Mouse (Mus musculus) lung, embryonic 14.5 days (tissue): ENCODE measurements around the gene Fam178b. TPM values are rescaled to one million over a fixed set of nuclear protein-coding genes. Genes with fewer than 3 reads are reported as not detected.
A peak's percentile ranks its signal among the peaks of the same experiment; 100 is the strongest.
"Not testable (repeated sequence)": the region's sequence is repeated elsewhere in the genome, so short reads cannot be mapped to it uniquely, and the experiment has no call there.

ENCODE experiments used
- ATAC-seq: fragments of 200-750 bp; cut with Nextera tagmentation; 2 replicates; pipeline ENCODE4 v1.8.0; 2017; ENCODE audit warnings: mild to moderate bottlenecking, moderate TSS enrichment, moderate library complexity; ENCODE audit not compliant: insufficient read depth
- DNase-seq: peaks from one replicate; pipeline ENCODE4 v3.0.0-alpha.2; 2015
- H3K27ac ChIP-seq: fragments of 300-500 bp; sonication (generic); 2 replicates; pipeline ENCODE4 v1.5.1; 2014; ENCODE audit warnings: low read depth, mild to moderate bottlenecking, moderate library complexity
- H3K27me3 ChIP-seq: fragments of 300-500 bp; sonication (generic); 2 replicates; pipeline ENCODE4 v1.6.1; 2014; ENCODE audit warnings: low read length, control low read depth; ENCODE audit not compliant: insufficient read depth
- H3K36me3 ChIP-seq: fragments of 300-500 bp; sonication (generic); 2 replicates; pipeline ENCODE4 v1.6.1; 2014; ENCODE audit warnings: control low read depth; ENCODE audit not compliant: insufficient read depth
- H3K4me1 ChIP-seq: fragments of 300-500 bp; sonication (generic); 2 replicates; pipeline ENCODE4 v1.6.1; 2014; ENCODE audit warnings: antibody characterized with exemption, control low read depth; ENCODE audit not compliant: insufficient read depth
- H3K4me2 ChIP-seq: fragments of 300-500 bp; sonication (generic); 2 replicates; pipeline ENCODE4 v1.6.1; 2014; ENCODE audit warnings: mild to moderate bottlenecking
- H3K4me3 ChIP-seq: fragments of 300-500 bp; sonication (generic); 2 replicates; pipeline ENCODE4 v1.5.1; 2014; ENCODE audit warnings: low read depth, low read length
- H3K9ac ChIP-seq: fragments of 300-500 bp; sonication (generic); 2 replicates; pipeline ENCODE4 v1.6.1; 2014
- H3K9me3 ChIP-seq: fragments of 300-500 bp; sonication (generic); 2 replicates; pipeline ENCODE4 v1.6.1; 2016; ENCODE audit warnings: low read depth, low read length, control low read depth
- CTCF ChIP-seq: IDR thresholded peaks from 2 replicates; pipeline ENCODE4 v1.5.1; 2016; ENCODE audit warnings: antibody characterized with exemption, low read depth
- WGBS: fragments of 180-500 bp; shearing (Covaris S2); extraction: QIAGEN DNeasy Blood & Tissue Kit; methylation state at CpG from one replicate; pipeline ENCODE4 v1.1.7; 2014; 5-methylcytosine and 5-hydroxymethylcytosine counted together
- polyA plus RNA-seq: library from polyadenylated mRNA; unstranded; fragments of >200 nt; fragmentation: Nextera tagmentation; extraction: Ambion mirVana; gene quantifications from 2 replicates; pipeline ENCODE4 v1.2.1, GENCODE M21; 2014

Gene Fam178b
- polyA plus RNA-seq, 1 experiment from 2014 or later = 1.9 TPM

GRCm38 (mm10) chr1:36670256-36670655, 12.7 kb downstream of the Fam178b start:
- Histone ChIP-seq H3K36me3 (no peaks in the 10 kb centered on the region), H3K4me2 (no peak overlapping the region), H3K27ac (no peak overlapping the region), H3K4me3 (no peak overlapping the region), H3K27me3 (no peaks in the 10 kb centered on the region), H3K4me1 (0 out of 2 replicates have a peak, but pooled peaks cover 5% of the 10 kb centered on the region), H3K9me3 (no peaks in the 10 kb centered on the region), H3K9ac (no peak overlapping the region)
- WGBS = 53% methylated on average over 4 of the region's 4 CpGs
- no peak for TF ChIP-seq CTCF
- ATAC-seq = no peak
- DNase-seq = no peak

GRCm38 (mm10) chr1:36668007-36668406, 15.0 kb downstream of the Fam178b start:
- H3K27me3 ChIP-seq, H3K4me2 ChIP-seq, H3K4me1 ChIP-seq, H3K36me3 ChIP-seq, H3K9me3 ChIP-seq, H3K9ac ChIP-seq, H3K27ac ChIP-seq, ATAC-seq, H3K4me3 ChIP-seq, DNase-seq: not testable (repeated sequence)
- 70% methylated on average over 4 of the region's 4 CpGs for WGBS

GRCm38 (mm10) chr1:36665934-36666333, 17.0 kb downstream of the Fam178b start:
- 0 out of 2 replicates have a peak, but pooled peaks cover 5% of the 10 kb centered on the region for H3K4me1 ChIP-seq
- H3K9ac ChIP-seq = no peak overlapping the region
- WGBS = 61% methylated on average over 4 of the region's 4 CpGs
- no peak for TF ChIP-seq CTCF
- no peaks in the 10 kb centered on the region for H3K9me3 ChIP-seq
- no peaks in the 10 kb centered on the region for H3K36me3 ChIP-seq
- H3K27me3 ChIP-seq = no peaks in the 10 kb centered on the region
- 0 out of 2 replicates have a peak overlapping the region, but pooled peaks have one; percentile 27 for H3K27ac ChIP-seq
- no peak overlapping the region for H3K4me3 ChIP-seq
- H3K4me2 ChIP-seq = no peak overlapping the region
- DNase-seq (no peak), ATAC-seq (no peak)

GRCm38 (mm10) chr1:36665165-36665723, 17.7 kb downstream of the Fam178b start:
- peak; percentile 66 for ATAC-seq
- H3K27ac ChIP-seq = 0 out of 2 replicates have a peak overlapping the region, but pooled peaks have one; percentile 27
- no peak overlapping the region for H3K4me2 ChIP-seq
- no peak overlapping the region for H3K4me3 ChIP-seq
- no peak for DNase-seq
- TF ChIP-seq CTCF = no peak
- no peak overlapping the region for H3K9ac ChIP-seq
- 0 out of 2 replicates have a peak, but pooled peaks cover 5% of the 10 kb centered on the region for H3K4me1 ChIP-seq
- no peaks in the 10 kb centered on the region for H3K9me3 ChIP-seq
- H3K27me3 ChIP-seq = no peaks in the 10 kb centered on the region
- no peaks in the 10 kb centered on the region for H3K36me3 ChIP-seq
- 57% methylated on average over 11 of the region's 11 CpGs for WGBS

GRCm38 (mm10) chr1:36664457-36664856, 18.5 kb downstream of the Fam178b start:
- ATAC-seq (no peak), DNase-seq (peak; percentile 27)
- no peak overlapping the region for H3K4me3 ChIP-seq
- H3K4me1 ChIP-seq = 0 out of 2 replicates have a peak, but pooled peaks cover 5% of the 10 kb centered on the region
- no peak overlapping the region for H3K4me2 ChIP-seq
- H3K36me3 ChIP-seq = no peaks in the 10 kb centered on the region
- H3K9me3 ChIP-seq = no peaks in the 10 kb centered on the region
- H3K27me3 ChIP-seq = no peaks in the 10 kb centered on the region
- 52% methylated on average over 4 of the region's 4 CpGs for WGBS
- peak; percentile 56 for TF ChIP-seq CTCF
- no peak overlapping the region for H3K9ac ChIP-seq
- no peak overlapping the region for H3K27ac ChIP-seq

- Histone ChIP-seq H3K4me1 (no peaks in the 10 kb centered on the region), H3K9me3 (no peaks in the 10 kb centered on the region), H3K27ac (no peak overlapping the region), H3K4me2 (no peak overlapping the region), H3K36me3 (no peaks in the 10 kb centered on the region), H3K27me3 (no peaks in the 10 kb centered on the region), H3K9ac (no peak overlapping the region), H3K4me3 (no peak overlapping the region)
- no peak for TF ChIP-seq CTCF
- no peak for DNase-seq
- no peak for ATAC-seq
- 68% methylated on average over 7 of the region's 7 CpGs for WGBS
These were observed 24.2 kb downstream of the Fam178b start for GRCm38 (mm10) chr1:36658621-36659399.

GRCm38 (mm10) chr1:36657658-36658415, 25.1 kb downstream of the Fam178b start:
- Histone ChIP-seq H3K4me2 (no peak overlapping the region), H3K9me3 (no peaks in the 10 kb centered on the region), H3K4me3 (no peak overlapping the region), H3K27ac (no peak overlapping the region), H3K9ac (no peak overlapping the region), H3K4me1 (no peaks in the 10 kb centered on the region), H3K36me3 (no peaks in the 10 kb centered on the region), H3K27me3 (no peaks in the 10 kb centered on the region)
- ATAC-seq (no peak), DNase-seq (no peak)
- TF ChIP-seq CTCF = no peak
- 63% methylated on average over 4 of the region's 4 CpGs for WGBS
